Mouse (Mus musculus) kidney, adult 2 months (tissue): ENCODE results near the gene Tanc1.

Experiments
- CTCF ChIP-seq: fragments of 200-500 bp; conservative IDR thresholded peaks from 2 replicates; pipeline ENCODE4 v1.5.1; 2011; ENCODE audit warnings: low read depth, mild to moderate bottlenecking, control low read depth, low read length, moderate library complexity, mixed read lengths; ENCODE audit not compliant: insufficient read depth, insufficient read length
- POLR2A ChIP-seq: fragments of 200-500 bp; IDR thresholded peaks from one replicate; pipeline ENCODE4 v1.6.1; 2011; ENCODE audit warnings: low read depth, low read length, control low read depth

DNA sequence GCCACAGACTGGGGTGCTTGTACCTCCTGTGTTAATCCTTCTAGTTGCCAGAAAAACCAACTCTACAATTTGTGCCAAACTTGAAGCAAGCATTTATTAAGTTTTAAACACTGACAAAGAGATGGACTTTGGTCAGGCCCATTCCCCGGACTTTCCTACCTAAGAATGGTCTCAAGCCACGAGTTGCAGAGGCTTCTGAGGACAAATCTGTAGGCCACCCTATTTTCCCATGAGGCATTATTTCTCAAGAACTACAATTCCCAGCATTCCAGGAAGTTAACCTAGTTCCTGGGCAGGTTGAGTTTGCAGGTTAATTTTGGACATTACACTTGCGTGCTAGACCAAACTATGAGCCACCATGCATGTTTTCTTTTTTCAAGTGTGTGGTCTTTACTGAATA is 85.3 kb downstream of the Tanc1 start:
- TF ChIP-seq POLR2A = no peak
- no peak for TF ChIP-seq CTCF
